Mouse (Mus musculus) forebrain, embryonic 12.5 days (tissue): ENCODE results near the gene Tmem127. TPM values are rescaled to one million over a fixed set of nuclear protein-coding genes. Genes with fewer than 3 reads are reported as not detected.
"Not testable (repeated sequence)": the region's sequence is repeated elsewhere in the genome, so short reads cannot be mapped to it uniquely, and the experiment has no call there.

Experiments used
- ATAC-seq: fragments of 200-750 bp; cut with Nextera tagmentation; 2 replicates; pipeline ENCODE4 v1.8.0; 2017; ENCODE audit warnings: moderate TSS enrichment; ENCODE audit not compliant: low FRiP score
- H3K27ac ChIP-seq: fragments of 300-500 bp; sonication (generic); 2 replicates; pipeline ENCODE4 v1.5.1; 2016; ENCODE audit warnings: mild to moderate bottlenecking
- H3K27me3 ChIP-seq: fragments of 300-500 bp; sonication (generic); 2 replicates; pipeline ENCODE4 v1.6.1; 2016; ENCODE audit warnings: mild to moderate bottlenecking
- H3K36me3 ChIP-seq: fragments of 300-500 bp; sonication (generic); replicated peaks from 2 replicates; pipeline ENCODE4 v1.6.1; 2016; ENCODE audit warnings: mild to moderate bottlenecking
- H3K4me1 ChIP-seq: fragments of 300-500 bp; sonication (generic); 2 replicates; pipeline ENCODE4 v1.6.1; 2016
- H3K4me2 ChIP-seq: fragments of 300-500 bp; sonication (generic); 2 replicates; pipeline ENCODE4 v1.6.1; 2016; ENCODE audit warnings: mild to moderate bottlenecking, moderate library complexity
- H3K4me3 ChIP-seq: fragments of 300-500 bp; sonication (generic); replicated peaks from 2 replicates; pipeline ENCODE4 v1.5.1; 2016; ENCODE audit warnings: mild to moderate bottlenecking
- H3K9ac ChIP-seq: fragments of 300-500 bp; sonication (generic); 2 replicates; pipeline ENCODE4 v1.6.1; 2016; ENCODE audit warnings: mild to moderate bottlenecking
- H3K9me3 ChIP-seq: fragments of 300-500 bp; sonication (generic); 2 replicates; pipeline ENCODE4 v1.6.1; 2016
- WGBS: fragments of 180-500 bp; shearing (Covaris S2); methylation state at CpG from one replicate; pipeline ENCODE4 v1.1.7; 2016; 5-methylcytosine and 5-hydroxymethylcytosine counted together
- polyA plus RNA-seq: library from polyadenylated mRNA; unstranded; fragments of >200 nt; fragmentation: Nextera tagmentation; extraction: Ambion mirVana; gene quantifications from 2 replicates; pipeline ENCODE4 v1.2.1, GENCODE M21; 2016

The Tmem127 gene
- polyA plus RNA-seq = 29.6 and 33.0 TPM in 2 replicates

GRCm38 (mm10) chr2:127247592-127248333 is at the start of gene Tmem127, which contains the start of gene Ciao1:
TSS of gene Tmem127 (plus strand) at chr2:127247908.
TSS of gene Ciao1 (minus strand) at chr2:127247816.
- Histone ChIP-seq H3K4me3 (peak within 1 kb of the TSS; percentile 76), H3K27me3 (no peaks in the 10 kb centered on the region), H3K36me3 (peaks cover 26% of the 10 kb centered on the region), H3K4me1 (peaks cover 22% of the 10 kb centered on the region), H3K9ac (peak within 1 kb of the TSS; percentile 94), H3K27ac (peak within 1 kb of the TSS; percentile 71), H3K9me3 (no peaks in the 10 kb centered on the region), H3K4me2 (peak within 1 kb of the TSS; percentile 99)
- under 1% methylated on average over 53 of the region's 53 CpGs for WGBS
- peak; percentile 99 for ATAC-seq

GRCm38 (mm10) chr2:127204932-127205331 is 42.8 kb upstream of the Tmem127 start:
- Histone ChIP-seq H3K9me3 (no peaks in the 10 kb centered on the region), H3K27ac (no peak overlapping the region), H3K4me3 (no peak overlapping the region), H3K4me1 (peaks cover 19% of the 10 kb centered on the region), H3K27me3 (no peaks in the 10 kb centered on the region), H3K9ac (no peak overlapping the region), H3K4me2 (no peak overlapping the region), H3K36me3 (peaks cover 18% of the 10 kb centered on the region)
- ATAC-seq = no peak
- 33% methylated on average over 3 of the region's 3 CpGs for WGBS

- not testable (repeated sequence) for H3K9ac ChIP-seq, H3K4me2 ChIP-seq, H3K9me3 ChIP-seq, H3K27ac ChIP-seq, H3K4me3 ChIP-seq, H3K27me3 ChIP-seq, ATAC-seq
- WGBS = 87% methylated on average over 4 of the region's 4 CpGs
- peaks cover 21% of the 10 kb centered on the region for H3K4me1 ChIP-seq
- peaks cover 18% of the 10 kb centered on the region for H3K36me3 ChIP-seq
Measured at GRCm38 (mm10) chr2:127205936-127206335, 41.8 kb upstream of the Tmem127 start.

GRCm38 (mm10) chr2:127206916-127207315 is 40.8 kb upstream of the Tmem127 start:
- H3K4me1 ChIP-seq = peaks cover 21% of the 10 kb centered on the region
- H3K36me3 ChIP-seq = peaks cover 25% of the 10 kb centered on the region
- WGBS = 96% methylated on average over 2 of the region's 2 CpGs
- H3K9me3 ChIP-seq = no peaks in the 10 kb centered on the region
- H3K9ac ChIP-seq = no peak overlapping the region
- H3K4me3 ChIP-seq = no peak overlapping the region
- ATAC-seq = no peak
- no peak overlapping the region for H3K4me2 ChIP-seq
- no peak overlapping the region for H3K27ac ChIP-seq
- H3K27me3 ChIP-seq = no peaks in the 10 kb centered on the region

GRCm38 (mm10) chr2:127207547-127208451 is 39.9 kb upstream of the Tmem127 start, which contains the start of the genes 1810024B03Rik and Snrnp200:
TSS of gene 1810024B03Rik (minus strand) at chr2:127208280.
TSS of gene Snrnp200 (plus strand) at chr2:127208386.
- Histone ChIP-seq H3K9me3 (no peaks in the 10 kb centered on the region), H3K4me1 (peaks cover 21% of the 10 kb centered on the region), H3K27me3 (no peaks in the 10 kb centered on the region), H3K9ac (peak within 1 kb of the TSS; percentile 83), H3K4me2 (peak within 1 kb of the TSS; percentile 85), H3K27ac (peak within 1 kb of the TSS; percentile 69), H3K4me3 (peak within 1 kb of the TSS; percentile 90), H3K36me3 (peaks cover 30% of the 10 kb centered on the region)
- WGBS = 13% methylated on average over 36 of the region's 36 CpGs
- peak; percentile 98 for ATAC-seq

- Histone ChIP-seq H3K27ac (peak overlapping the region; percentile 69), H3K9ac (peak overlapping the region; percentile 83), H3K36me3 (peaks cover 34% of the 10 kb centered on the region), H3K4me3 (peak overlapping the region; percentile 90), H3K27me3 (no peaks in the 10 kb centered on the region), H3K4me1 (peaks cover 21% of the 10 kb centered on the region), H3K4me2 (peak overlapping the region; percentile 85), H3K9me3 (no peaks in the 10 kb centered on the region)
- WGBS = under 1% methylated on average over 17 of the region's 17 CpGs
- ATAC-seq = no peak; the same call in 1 of the 2 replicates
Measured at GRCm38 (mm10) chr2:127208452-127208769, 39.3 kb upstream of the Tmem127 start.

GRCm38 (mm10) chr2:127210701-127211100 is 37.0 kb upstream of the Tmem127 start:
- Histone ChIP-seq H3K36me3 (peaks cover 54% of the 10 kb centered on the region), H3K9me3 (no peaks in the 10 kb centered on the region), H3K4me1 (peaks cover 21% of the 10 kb centered on the region), H3K4me3 (no peak overlapping the region), H3K4me2 (no peak overlapping the region), H3K9ac (no peak overlapping the region), H3K27ac (no peak overlapping the region), H3K27me3 (no peaks in the 10 kb centered on the region)
- ATAC-seq = no peak
- WGBS = 94% methylated on average over 11 of the region's 11 CpGs

- ATAC-seq = no peak
- Histone ChIP-seq H3K4me2 (no peak overlapping the region), H3K4me1 (no peaks in the 10 kb centered on the region), H3K4me3 (no peak overlapping the region), H3K9ac (no peak overlapping the region), H3K27ac (no peak overlapping the region), H3K27me3 (no peaks in the 10 kb centered on the region), H3K9me3 (no peaks in the 10 kb centered on the region), H3K36me3 (peaks cover 97% of the 10 kb centered on the region)
- WGBS = 97% methylated on average over 5 of the region's 5 CpGs
Measured at GRCm38 (mm10) chr2:127217746-127218145, 30.0 kb upstream of the Tmem127 start.

- no peaks in the 10 kb centered on the region for H3K4me1 ChIP-seq
- H3K9ac ChIP-seq = no peak overlapping the region
- peaks cover 94% of the 10 kb centered on the region for H3K36me3 ChIP-seq
- no peak overlapping the region for H3K4me3 ChIP-seq
- no peaks in the 10 kb centered on the region for H3K9me3 ChIP-seq
- H3K4me2 ChIP-seq = no peak overlapping the region
- no peaks in the 10 kb centered on the region for H3K27me3 ChIP-seq
- H3K27ac ChIP-seq = no peak overlapping the region
- 97% methylated on average over 3 of the region's 3 CpGs for WGBS
- ATAC-seq = no peak
Measured at GRCm38 (mm10) chr2:127225261-127225660, 22.4 kb upstream of the Tmem127 start.

- H3K9me3 ChIP-seq = no peaks in the 10 kb centered on the region
- no peaks in the 10 kb centered on the region for H3K27me3 ChIP-seq
- no peak for ATAC-seq
- H3K9ac ChIP-seq = no peak overlapping the region
- no peak overlapping the region for H3K4me2 ChIP-seq
- 97% methylated on average over 11 of the region's 11 CpGs for WGBS
- H3K36me3 ChIP-seq = peaks cover 92% of the 10 kb centered on the region
- H3K4me3 ChIP-seq = no peak overlapping the region
- H3K27ac ChIP-seq = no peak overlapping the region
- no peaks in the 10 kb centered on the region for H3K4me1 ChIP-seq
Measured at GRCm38 (mm10) chr2:127237897-127238610, 9.7 kb upstream of the Tmem127 start.

GRCm38 (mm10) chr2:127240065-127240464 is 7.6 kb upstream of the Tmem127 start:
- no peaks in the 10 kb centered on the region for H3K4me1 ChIP-seq
- no peak overlapping the region for H3K4me2 ChIP-seq
- WGBS = 100% methylated on average over 2 of the region's 2 CpGs
- ATAC-seq = no peak
- no peak overlapping the region for H3K9ac ChIP-seq
- H3K36me3 ChIP-seq = peaks cover 86% of the 10 kb centered on the region
- no peaks in the 10 kb centered on the region for H3K9me3 ChIP-seq
- no peaks in the 10 kb centered on the region for H3K27me3 ChIP-seq
- no peak overlapping the region for H3K27ac ChIP-seq
- no peak overlapping the region for H3K4me3 ChIP-seq
